Mouse (Mus musculus): ENCODE results near the gene 1700016C15Rik.

DNA sequence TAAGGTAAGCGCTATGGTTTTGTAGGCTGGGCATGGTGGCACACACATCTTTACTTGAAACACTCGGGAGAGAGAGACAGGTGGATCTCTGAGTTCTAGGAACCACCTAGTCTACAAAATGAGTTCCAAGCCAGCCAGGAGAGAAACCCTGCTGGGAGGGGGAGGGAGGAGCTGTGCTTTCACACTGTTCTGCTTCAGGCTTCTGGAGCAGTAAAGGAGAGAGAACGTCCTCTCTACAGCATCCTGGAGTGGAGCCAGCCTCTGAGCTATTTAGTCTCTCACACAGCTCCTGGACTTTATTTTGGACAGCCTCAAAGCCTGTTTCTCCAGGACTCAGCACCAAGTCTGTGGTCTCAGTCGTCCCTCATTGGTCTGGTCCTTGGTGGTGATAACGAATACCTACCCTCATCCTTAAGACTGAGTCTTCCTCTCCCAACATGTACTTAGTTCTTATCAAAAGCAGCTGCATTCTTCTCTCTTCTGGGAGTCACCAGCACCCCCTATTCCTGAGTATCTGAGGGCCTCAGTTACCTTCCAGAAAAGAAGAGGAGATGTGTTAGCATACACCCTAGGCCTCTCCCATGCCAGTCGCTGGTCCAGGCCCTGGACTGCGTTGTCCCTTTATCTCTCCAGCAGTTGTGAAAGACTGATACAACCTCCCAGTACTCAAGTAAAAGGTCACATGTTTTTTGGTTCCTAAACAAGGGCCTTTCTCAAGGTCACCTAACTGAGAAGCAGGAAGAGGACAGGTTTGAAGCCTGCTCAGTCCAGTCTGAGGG is 12.4 kb upstream of the 1700016C15Rik start:
- TF ChIP-seq CTCF (IDR thresholded peaks at IDR 0.05) (no peak), EP300 (IDR thresholded peaks at IDR 0.05; ENCODE audit: insufficient read depth, low read depth, low read length) (no peak)

All from heart, adult 2 months (tissue).